Mouse (Mus musculus) skeletal muscle tissue, adult 2 months (tissue): ENCODE data around the gene Glipr1l2.
"Not testable (repeated sequence)": the region's sequence is repeated elsewhere in the genome, so short reads cannot be mapped to it uniquely, and the experiment has no call there.

ENCODE experiments used
- DNase-seq: peaks from one replicate; pipeline ENCODE4 v3.0.0-alpha.2; 2012; ENCODE audit warnings: low read depth, low spot score

The Glipr1l2 gene

GRCm38 (mm10) chr10:112083157-112083556 lies at the start of gene Glipr1l2:
Gene Glipr1l2 (plus strand): TSS chr10:112083354.
- DNase-seq: no peak

- DNase-seq: not testable (repeated sequence)
These were observed 39.6 kb upstream of the Glipr1l2 start for GRCm38 (mm10) chr10:112043523-112043922.

DNA sequence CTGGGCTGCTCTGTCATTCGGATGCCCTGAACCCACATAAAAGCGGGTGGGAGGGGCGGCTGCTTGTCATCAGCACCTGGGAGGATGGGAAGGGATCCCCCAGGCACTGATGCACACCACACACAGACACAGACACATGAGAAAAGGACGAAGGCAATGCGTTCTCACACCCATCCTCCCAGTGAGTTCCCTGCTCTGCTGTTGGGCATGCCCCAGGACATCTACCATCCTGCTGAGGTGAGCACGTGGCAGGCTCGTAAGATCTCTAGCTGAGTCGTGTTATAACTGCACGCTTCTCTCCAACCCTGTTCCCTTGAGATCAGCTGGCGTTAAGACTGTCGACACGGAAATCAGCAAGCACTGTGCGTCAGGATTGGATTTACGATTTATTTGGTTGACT lies 38.9 kb upstream of the Glipr1l2 start:
- DNase-seq: not testable (repeated sequence)

GRCm38 (mm10) chr10:112051220-112051619 lies 31.9 kb upstream of the Glipr1l2 start:
- no peak for DNase-seq

GRCm38 (mm10) chr10:112051956-112052355 lies 31.2 kb upstream of the Glipr1l2 start:
- not testable (repeated sequence) for DNase-seq

DNA sequence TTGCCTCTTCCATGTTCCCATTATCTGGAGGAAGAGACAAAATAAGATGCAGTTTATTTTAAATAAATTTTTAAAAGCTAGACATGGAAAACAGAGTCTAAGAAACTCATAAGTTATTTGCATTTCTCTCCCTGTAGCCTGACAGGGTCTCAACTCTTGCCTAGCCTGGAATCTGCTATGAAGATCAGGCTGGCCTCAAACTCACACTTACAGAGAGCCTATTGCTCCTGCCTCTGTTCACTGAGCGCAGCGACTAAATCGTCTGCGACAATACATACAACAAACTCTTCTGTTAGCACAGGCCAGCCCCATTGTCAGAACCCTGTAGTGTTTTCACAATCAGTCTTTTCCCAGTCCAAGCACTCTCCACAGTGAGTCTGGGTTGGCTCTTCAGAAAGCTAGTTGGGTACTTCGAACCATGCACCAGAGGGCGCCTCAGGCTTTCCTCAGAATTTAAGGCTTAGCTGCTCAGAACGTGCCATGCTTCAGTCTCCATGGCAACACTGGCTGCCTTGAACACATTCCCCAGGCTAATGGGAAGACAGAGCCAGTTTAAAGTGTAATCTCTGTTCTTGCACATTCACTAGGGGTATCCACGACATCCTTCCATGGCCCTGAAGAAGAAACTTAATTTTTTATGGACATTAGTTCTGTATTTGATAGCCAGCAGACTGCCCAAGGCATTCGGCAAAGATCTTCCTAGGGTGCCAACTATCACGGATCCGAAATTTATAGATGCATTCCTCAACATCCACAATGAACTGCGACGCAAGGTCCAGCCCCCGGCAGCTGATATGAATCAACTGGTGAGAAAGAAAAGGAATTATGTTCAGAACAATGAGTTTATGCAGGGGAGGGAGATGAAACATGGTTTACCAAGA lies 23.2 kb upstream of the Glipr1l2 start, which contains the start of gene Glipr1l1:
Gene Glipr1l1 (plus strand): TSS at position 488 of the 881 bp plus-strand sequence.
- DNase-seq: no peak

GRCm38 (mm10) chr10:112060583-112060934 lies 22.6 kb upstream of the Glipr1l2 start:
- DNase-seq: not testable (repeated sequence)

DNA sequence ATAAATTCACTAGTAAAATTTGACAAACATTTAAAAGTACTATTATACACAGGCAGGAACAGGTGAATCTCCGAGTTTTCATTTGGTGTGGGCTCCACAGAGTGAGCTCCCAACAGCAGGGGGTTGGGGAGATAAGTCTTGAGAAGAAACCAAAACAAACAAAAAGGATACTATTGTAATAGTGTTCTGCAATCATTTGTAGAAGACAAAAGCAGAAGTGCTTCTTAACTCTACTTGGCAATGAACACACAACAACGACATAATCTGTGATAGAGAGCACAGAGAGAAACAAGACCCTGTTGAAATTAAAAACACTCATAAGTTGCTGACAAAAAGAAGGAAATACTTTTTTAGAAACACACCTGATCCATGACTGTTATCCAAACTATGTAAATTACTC lies 3.1 kb upstream of the Glipr1l2 start:
- DNase-seq: no peak

GRCm38 (mm10) chr10:112105785-112106184 lies 22.6 kb downstream of the Glipr1l2 start:
- not testable (repeated sequence) for DNase-seq

DNA sequence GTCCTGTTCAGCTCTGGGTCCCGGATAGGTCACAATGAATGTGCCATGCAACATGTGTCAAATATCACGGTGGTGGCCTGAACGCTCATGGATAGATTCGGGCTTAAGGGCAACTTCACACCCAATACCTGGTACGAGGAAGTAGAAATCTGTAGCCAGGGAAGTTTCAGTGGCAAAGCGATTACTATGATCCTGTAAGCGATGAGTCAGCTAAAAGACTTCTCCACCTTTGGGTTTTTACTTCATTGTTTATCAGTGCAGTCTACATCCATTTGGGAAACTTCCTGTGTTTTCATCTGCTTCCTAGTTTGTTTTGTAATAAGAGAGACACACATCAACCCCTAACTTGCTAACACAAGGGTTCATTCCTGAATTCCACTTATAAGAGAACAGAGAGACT lies 27.2 kb downstream of the Glipr1l2 start:
- no peak for DNase-seq

GRCm38 (mm10) chr10:112125090-112125489 lies 41.9 kb downstream of the Glipr1l2 start:
- DNase-seq: not testable (repeated sequence)

GRCm38 (mm10) chr10:112127682-112128230 lies 44.6 kb downstream of the Glipr1l2 start:
- DNase-seq: not testable (repeated sequence)

GRCm38 (mm10) chr10:112132194-112132593 lies 49.0 kb downstream of the Glipr1l2 start:
- DNase-seq: no peak

- DNase-seq: peak; percentile 26
These were observed 55.1 kb downstream of the Glipr1l2 start for GRCm38 (mm10) chr10:112138050-112138870.

DNA sequence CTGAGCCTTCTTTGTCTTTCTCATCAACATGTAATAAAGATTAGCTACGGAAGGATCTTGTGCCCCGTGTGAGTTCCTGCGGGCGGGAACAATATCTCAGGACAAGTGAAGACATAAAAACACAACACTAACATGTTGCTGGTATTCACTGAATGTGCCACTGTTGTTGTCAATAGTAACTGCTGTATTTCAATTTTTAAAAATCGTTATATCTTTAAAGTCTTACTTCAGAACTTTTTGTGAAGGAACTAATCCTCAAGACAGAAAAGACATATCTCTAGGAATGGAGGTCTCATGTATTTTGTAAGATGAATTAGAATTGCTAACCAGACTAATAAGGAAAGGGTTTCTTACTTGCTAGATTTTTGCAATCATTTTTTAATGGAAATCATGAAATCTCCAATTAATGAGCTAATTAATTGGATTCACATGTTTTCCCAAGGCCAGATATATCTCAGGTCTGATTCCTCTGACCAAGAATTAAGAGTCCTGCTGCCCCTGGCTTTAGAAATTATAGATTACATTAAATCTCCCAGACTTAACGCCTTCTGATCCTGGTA lies 55.8 kb downstream of the Glipr1l2 start:
- no peak for DNase-seq

DNA sequence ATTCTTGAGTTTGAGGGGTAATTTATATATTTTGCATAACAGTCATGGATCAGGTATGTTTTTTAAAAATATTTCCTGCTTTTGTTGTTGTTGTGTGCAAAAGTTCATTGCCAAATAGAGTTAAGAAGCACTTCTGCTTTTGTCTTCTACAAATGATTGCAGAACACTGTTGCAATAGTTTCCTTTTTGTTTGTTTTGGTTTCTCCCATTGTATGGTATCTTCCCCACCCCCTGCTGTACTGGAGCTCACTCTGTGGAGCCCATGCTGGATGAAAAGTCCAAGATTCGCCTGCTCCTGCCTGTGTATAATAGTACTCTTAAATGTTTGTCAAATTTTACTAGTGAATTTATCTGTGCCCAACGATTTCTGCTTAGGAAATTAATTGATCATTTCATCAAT lies 56.7 kb downstream of the Glipr1l2 start:
- no peak for DNase-seq
